18 mouse cellular contexts compared by ENCODE assay signal in the genomic region with DNA sequence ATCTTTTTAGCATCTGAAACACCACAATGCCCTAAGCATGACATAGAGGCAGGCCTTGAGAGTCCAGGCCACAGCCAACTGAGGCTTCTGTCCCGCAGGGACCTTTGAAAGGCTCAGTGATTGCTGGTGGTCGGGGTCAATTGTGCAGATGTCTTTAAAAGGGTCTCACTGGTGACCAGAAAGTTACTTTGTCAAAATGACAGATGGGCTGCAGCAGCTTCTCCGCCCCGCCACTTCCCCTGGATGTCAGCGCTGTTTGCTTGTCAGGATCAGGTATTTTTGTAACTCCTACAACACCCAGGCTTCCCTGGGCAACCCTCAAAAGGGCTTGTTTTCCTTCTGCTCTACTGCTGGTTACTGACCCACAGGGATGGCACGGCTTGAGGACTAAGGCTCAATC.
"Had no signal": no experiment of that assay in that cellular context is flagged by ENCODE, and none has a peak within 500 bp of the region (broad histone marks: within the 10 kb centered on the region; RNA-seq: fewer than 3 reads in every experiment).

No protein-coding gene starts in this region.

- H3K9me3 ChIP-seq: kidney, embryonic 15.5 days; liver, embryonic 13.5 days; neural tube, embryonic 13.5 days; stomach, embryonic 15.5 days had no signal

- H3K9ac ChIP-seq: kidney, embryonic 15.5 days; liver, embryonic 13.5 days; neural tube, embryonic 13.5 days; stomach, embryonic 15.5 days had no signal

- H3K4me1 ChIP-seq: liver, embryonic 13.5 days; stomach, embryonic 15.5 days had no signal

- H3K36me3 ChIP-seq: kidney, embryonic 15.5 days; liver, embryonic 13.5 days; neural tube, embryonic 13.5 days; stomach, embryonic 15.5 days had no signal

- DNase-seq: kidney, adult 8-10 months; kidney, postnatal 10 days; kidney, postnatal 36 days; layer of hippocampus, postnatal 36 days; liver, embryonic 13.5 days; lung, adult 2 months; lung, postnatal 14 days; lung, postnatal 4 days; midbrain, embryonic 14.5 days; retina, postnatal 1 day; right cerebral cortex, postnatal 25 days; spleen, adult 18-20 months; thymus, adult 18-20 months; thymus, postnatal 36 days had no signal

- H3K4me2 ChIP-seq: kidney, embryonic 15.5 days; liver, embryonic 13.5 days; neural tube, embryonic 13.5 days; stomach, embryonic 15.5 days had no signal

- H3K27ac ChIP-seq: kidney, embryonic 15.5 days; left cerebral cortex, adult 2 months; liver, embryonic 13.5 days; neural tube, embryonic 13.5 days; stomach, embryonic 15.5 days had no signal

- H3K4me3 ChIP-seq: kidney, embryonic 15.5 days; left cerebral cortex, adult 2 months; liver, embryonic 13.5 days; neural tube, embryonic 13.5 days; stomach, embryonic 15.5 days had no signal

- H3K27me3 ChIP-seq: kidney, embryonic 15.5 days; liver, embryonic 13.5 days; stomach, embryonic 15.5 days had no signal
